Mouse (Mus musculus): ENCODE data around the gene Ryr1. TPM values are rescaled to one million over a fixed set of nuclear protein-coding genes. Genes with fewer than 3 reads are reported as not detected.

Gene Ryr1
- total and polyA plus RNA-seq, 2 experiments from 2014 or later: 7.0 to 15.2 TPM

GRCm38 (mm10) chr7:28955295-28955897 lies 169.6 kb downstream of the Ryr1 start:
- TF ChIP-seq CTCF (IDR thresholded peaks at IDR 0.05): no peak
- Histone ChIP-seq H3K4me1 (ENCODE audit: insufficient read depth, low read length) (peaks cover 14% of the 10 kb centered on the region), H3K4me2 (ENCODE audit: low read depth, low read length, poor library complexity, severe bottlenecking) (no peak overlapping the region), H3K27ac (ENCODE audit: low read depth, low read length) (no peak overlapping the region), H3K4me3 (ENCODE audit: low read depth, low read length) (no peak overlapping the region), H3K9ac (replicated peaks; ENCODE audit: low read length, poor library complexity, severe bottlenecking) (no peak overlapping the region), H3K36me3 (ENCODE audit: insufficient read depth, low read length) (no peaks in the 10 kb centered on the region), H3K9me3 (ENCODE audit: low read length) (no peaks in the 10 kb centered on the region), H3K27me3 (ENCODE audit: insufficient read depth, low read length) (no peaks in the 10 kb centered on the region)
- peak; percentile 59 for DNase-seq (ENCODE audit: low spot score)
- ATAC-seq (ENCODE audit: low FRiP score): no peak
- WGBS: 39% methylated on average over 5 of the region's 5 CpGs

- no peak for ATAC-seq (ENCODE audit: low FRiP score)
- no peak for TF ChIP-seq CTCF (IDR thresholded peaks at IDR 0.05)
- Histone ChIP-seq H3K27me3 (ENCODE audit: insufficient read depth, low read length) (no peaks in the 10 kb centered on the region), H3K4me2 (ENCODE audit: low read depth, low read length, poor library complexity, severe bottlenecking) (no peak overlapping the region), H3K9ac (replicated peaks; ENCODE audit: low read length, poor library complexity, severe bottlenecking) (no peak overlapping the region), H3K4me3 (ENCODE audit: low read depth, low read length) (no peak overlapping the region), H3K4me1 (ENCODE audit: insufficient read depth, low read length) (peaks cover 7% of the 10 kb centered on the region), H3K36me3 (ENCODE audit: insufficient read depth, low read length) (no peaks in the 10 kb centered on the region), H3K27ac (ENCODE audit: low read depth, low read length) (no peak overlapping the region), H3K9me3 (ENCODE audit: low read length) (no peaks in the 10 kb centered on the region)
- 69% methylated on average over 4 of the region's 4 CpGs for whole genome bisulfite sequencing
- no peak for DNase-seq (ENCODE audit: low spot score)
These were observed 170.2 kb downstream of the Ryr1 start for GRCm38 (mm10) chr7:28954773-28955172.

DNA sequence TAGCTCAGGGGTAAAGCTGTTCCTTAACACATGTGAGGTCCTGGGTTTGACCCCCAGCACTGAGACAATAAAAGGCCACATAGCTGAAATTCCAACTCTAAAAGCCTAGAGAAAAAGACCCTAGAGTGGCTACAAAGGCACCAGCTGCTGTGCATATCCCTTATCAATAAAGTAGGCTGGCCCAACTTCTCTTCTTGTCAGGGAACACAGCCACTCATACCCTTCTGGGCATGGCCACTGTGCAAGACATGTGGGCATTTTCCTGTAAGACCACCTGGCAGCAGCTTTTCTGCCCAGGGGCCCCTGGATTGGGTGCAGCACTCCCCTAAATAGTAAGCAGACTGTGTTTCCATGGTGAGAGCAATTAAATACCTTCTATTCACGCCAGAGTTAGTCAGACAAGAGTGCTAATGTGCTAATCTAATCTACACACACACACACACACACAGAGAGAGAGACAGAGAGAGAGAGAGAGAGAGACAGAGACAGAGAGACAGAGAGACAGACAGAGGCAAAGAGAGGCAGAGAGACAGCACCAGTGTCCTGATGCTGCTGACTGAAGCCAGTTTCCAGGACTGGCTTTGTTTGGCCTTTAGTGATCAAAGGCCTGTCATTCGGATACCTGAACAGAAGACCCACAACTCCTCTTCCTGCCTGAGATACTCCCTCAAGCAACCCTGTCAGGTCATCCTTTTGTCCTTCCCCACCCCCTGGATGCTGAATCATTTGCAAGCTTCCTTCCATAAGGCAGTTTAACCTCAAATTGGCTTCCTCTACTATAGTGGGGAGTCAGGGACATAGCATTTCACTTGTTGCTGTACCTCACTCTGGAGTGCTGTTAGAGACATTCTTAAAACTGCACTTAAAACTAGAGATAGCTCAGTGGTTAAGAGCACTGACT lies 171.3 kb downstream of the Ryr1 start:
- Histone ChIP-seq H3K9me3 (ENCODE audit: low read length) (no peaks in the 10 kb centered on the region), H3K9ac (replicated peaks; ENCODE audit: low read length, poor library complexity, severe bottlenecking) (no peak overlapping the region), H3K36me3 (ENCODE audit: insufficient read depth, low read length) (no peaks in the 10 kb centered on the region), H3K4me3 (ENCODE audit: low read depth, low read length) (no peak overlapping the region), H3K27ac (ENCODE audit: low read depth, low read length) (no peak overlapping the region), H3K4me1 (ENCODE audit: insufficient read depth, low read length) (no peaks in the 10 kb centered on the region), H3K4me2 (ENCODE audit: low read depth, low read length, poor library complexity, severe bottlenecking) (no peak overlapping the region), H3K27me3 (ENCODE audit: insufficient read depth, low read length) (no peaks in the 10 kb centered on the region)
- TF ChIP-seq CTCF (IDR thresholded peaks at IDR 0.05): no peak
- no peak for DNase-seq (ENCODE audit: low spot score)
- WGBS: 3% methylated on average over 2 of the region's 2 CpGs
- no peak for ATAC-seq (ENCODE audit: low FRiP score)

MicroRNAs within 50 kb of the gene (microRNA counts, 519-probe panel; counts per million panel counts)
- 528 counts per million, percentile 58 among the panel's probes with 10 or more counts for microRNA mmu-miR-1963

Small RNAs within 50 kb of the gene (microRNA-seq; reads per million reads assigned to microRNA genes)
- gene Gm44408 (ENCODE audit: borderline number of aligned reads): not detected
- not detected for gene Mir1963 (ENCODE audit: borderline number of aligned reads)

Other genes with a start within 250 kb of the Ryr1 start
- gene Capn12, start 243.8 kb downstream of the Ryr1 start, total RNA-seq (2014; rRNA removed): 0.38 and 0.57 TPM in 2 replicates
- gene Capn12, start 243.8 kb downstream of the Ryr1 start, polyA plus RNA-seq (2015; fragmentation: Nextera tagmentation; extraction: Ambion mirVana): 0.26 and 0.41 TPM in 2 replicates
- 74.7 and 86.9 TPM in 2 replicates for gene Actn4, start 162.8 kb downstream of the Ryr1 start, total RNA-seq (2014; rRNA removed)
- gene Actn4, start 162.8 kb downstream of the Ryr1 start, polyA plus RNA-seq (2015; fragmentation: Nextera tagmentation; extraction: Ambion mirVana): 101 and 105 TPM in 2 replicates
- 405 and 482 TPM in 2 replicates for gene Eif3k, start 143.3 kb downstream of the Ryr1 start, total RNA-seq (2014; rRNA removed)
- gene Eif3k, start 143.3 kb downstream of the Ryr1 start, polyA plus RNA-seq (2015; fragmentation: Nextera tagmentation; extraction: Ambion mirVana): 292 and 309 TPM in 2 replicates
- 5.6 and 17.4 TPM in 2 replicates for gene Map4k1, start 143.1 kb downstream of the Ryr1 start, total RNA-seq (2014; rRNA removed)
- gene Map4k1, start 143.1 kb downstream of the Ryr1 start, polyA plus RNA-seq (2015; fragmentation: Nextera tagmentation; extraction: Ambion mirVana): 18.2 and 21.0 TPM in 2 replicates
- 0.80 and 2.2 TPM in 2 replicates for gene Rasgrp4, start 9.7 kb upstream of the Ryr1 start, total RNA-seq (2014; rRNA removed)
- gene Rasgrp4, start 9.7 kb upstream of the Ryr1 start, polyA plus RNA-seq (2015; fragmentation: Nextera tagmentation; extraction: Ambion mirVana): 0.79 and 1.1 TPM in 2 replicates
- 27.5 and 32.9 TPM in 2 replicates for gene Fam98c, start 31.1 kb upstream of the Ryr1 start, total RNA-seq (2014; rRNA removed)
- gene Fam98c, start 31.1 kb upstream of the Ryr1 start, polyA plus RNA-seq (2015; fragmentation: Nextera tagmentation; extraction: Ambion mirVana): 37.9 and 38.0 TPM in 2 replicates
- gene Ggn, start 45.0 kb upstream of the Ryr1 start, total RNA-seq (2014; rRNA removed): 0.49 and 1.3 TPM in 2 replicates
- gene Ggn, start 45.0 kb upstream of the Ryr1 start, polyA plus RNA-seq (2015; fragmentation: Nextera tagmentation; extraction: Ambion mirVana): 0.35 and 0.69 TPM in 2 replicates
- 33.3 and 35.0 TPM in 2 replicates for gene Spred3, start 45.2 kb upstream of the Ryr1 start, total RNA-seq (2014; rRNA removed)
- 10.4 and 13.1 TPM in 2 replicates for gene Spred3, start 45.2 kb upstream of the Ryr1 start, polyA plus RNA-seq (2015; fragmentation: Nextera tagmentation; extraction: Ambion mirVana)
- gene Psmd8, start 55.5 kb upstream of the Ryr1 start, total RNA-seq (2014; rRNA removed): 289 and 329 TPM in 2 replicates
- gene Psmd8, start 55.5 kb upstream of the Ryr1 start, polyA plus RNA-seq (2015; fragmentation: Nextera tagmentation; extraction: Ambion mirVana): 286 and 292 TPM in 2 replicates
- gene Catsperg1, start 88.9 kb upstream of the Ryr1 start, total RNA-seq (2014; rRNA removed): 3.2 and 4.3 TPM in 2 replicates
- gene Catsperg1, start 88.9 kb upstream of the Ryr1 start, polyA plus RNA-seq (2015; fragmentation: Nextera tagmentation; extraction: Ambion mirVana): 2.9 and 3.7 TPM in 2 replicates
- gene Kcnk6, start 107.3 kb upstream of the Ryr1 start, total RNA-seq (2014; rRNA removed): 1.7 and 1.8 TPM in 2 replicates
- gene Kcnk6, start 107.3 kb upstream of the Ryr1 start, polyA plus RNA-seq (2015; fragmentation: Nextera tagmentation; extraction: Ambion mirVana): 2.2 and 2.4 TPM in 2 replicates
- gene Yif1b, start 113.2 kb upstream of the Ryr1 start, total RNA-seq (2014; rRNA removed): 121 and 127 TPM in 2 replicates
- 122 and 140 TPM in 2 replicates for gene Yif1b, start 113.2 kb upstream of the Ryr1 start, polyA plus RNA-seq (2015; fragmentation: Nextera tagmentation; extraction: Ambion mirVana)
- 0.52 TPM in 1 of 2 replicates, not detected in the other for gene 2200002D01Rik, start 123.3 kb upstream of the Ryr1 start, total RNA-seq (2014; rRNA removed)
- 1.2 and 2.0 TPM in 2 replicates for gene 2200002D01Rik, start 123.3 kb upstream of the Ryr1 start, polyA plus RNA-seq (2015; fragmentation: Nextera tagmentation; extraction: Ambion mirVana)
- gene Spint2, start 156.7 kb upstream of the Ryr1 start, total RNA-seq (2014; rRNA removed): 46.6 and 47.7 TPM in 2 replicates
- 148 and 153 TPM in 2 replicates for gene Spint2, start 156.7 kb upstream of the Ryr1 start, polyA plus RNA-seq (2015; fragmentation: Nextera tagmentation; extraction: Ambion mirVana)
- 1.3 TPM in 2 replicates for gene Ppp1r14a, start 164.1 kb upstream of the Ryr1 start, total RNA-seq (2014; rRNA removed)
- 1.4 and 1.7 TPM in 2 replicates for gene Ppp1r14a, start 164.1 kb upstream of the Ryr1 start, polyA plus RNA-seq (2015; fragmentation: Nextera tagmentation; extraction: Ambion mirVana)
- 192 and 197 TPM in 2 replicates for gene Dpf1, start 178.8 kb upstream of the Ryr1 start, total RNA-seq (2014; rRNA removed)
- 160 and 162 TPM in 2 replicates for gene Dpf1, start 178.8 kb upstream of the Ryr1 start, polyA plus RNA-seq (2015; fragmentation: Nextera tagmentation; extraction: Ambion mirVana)